Mouse (Mus musculus) heart, postnatal 0 days (tissue): ENCODE data around the gene Stard13. TPM values are rescaled to one million over a fixed set of nuclear protein-coding genes. Genes with fewer than 3 reads are reported as not detected.

ENCODE experiments used
- ATAC-seq: fragments of 200-750 bp; cut with Nextera tagmentation; 2 replicates; pipeline ENCODE4 v1.8.0; 2017; ENCODE audit warnings: low read depth, moderate number of reproducible peaks, moderate library complexity; ENCODE audit not compliant: insufficient read depth
- DNase-seq: peaks from one replicate; pipeline ENCODE4 v3.0.0-alpha.2; 2016; ENCODE audit warnings: low spot score
- H3K27ac ChIP-seq: fragments of 300-500 bp; sonication (generic); 2 replicates; pipeline ENCODE4 v1.5.1; 2014; ENCODE audit warnings: low read depth, mild to moderate bottlenecking
- H3K27me3 ChIP-seq: fragments of 300-500 bp; sonication (generic); 2 replicates; pipeline ENCODE4 v1.6.1; 2014; ENCODE audit warnings: low read length, mixed read lengths; ENCODE audit not compliant: control insufficient read depth, insufficient read depth
- H3K36me3 ChIP-seq: fragments of 300-500 bp; sonication (generic); replicated peaks from 2 replicates; pipeline ENCODE4 v1.6.1; 2014; ENCODE audit warnings: low read length, mixed read lengths; ENCODE audit not compliant: control insufficient read depth, insufficient read depth
- H3K4me1 ChIP-seq: fragments of 300-500 bp; sonication (generic); 2 replicates; pipeline ENCODE4 v1.6.1; 2014; ENCODE audit warnings: antibody characterized with exemption; ENCODE audit not compliant: control insufficient read depth, insufficient read depth
- H3K4me2 ChIP-seq: fragments of 300-500 bp; sonication (generic); 2 replicates; pipeline ENCODE4 v1.6.1; 2014; ENCODE audit warnings: low read depth, mild to moderate bottlenecking, low read length, moderate library complexity
- H3K4me3 ChIP-seq: fragments of 300-500 bp; sonication (generic); 2 replicates; pipeline ENCODE4 v1.5.1; 2014; ENCODE audit warnings: low read depth, low read length
- H3K9ac ChIP-seq: fragments of 300-500 bp; sonication (generic); replicated peaks from 2 replicates; pipeline ENCODE4 v1.6.1; 2014; ENCODE audit warnings: low read depth, low read length, mixed read lengths
- H3K9me3 ChIP-seq: fragments of 300-500 bp; sonication (generic); replicated peaks from 2 replicates; pipeline ENCODE4 v1.6.1; 2016; ENCODE audit warnings: low read length; ENCODE audit not compliant: control insufficient read depth
- CTCF ChIP-seq: IDR thresholded peaks from 2 replicates; pipeline ENCODE4 v1.5.1; 2016; ENCODE audit warnings: antibody characterized with exemption, control low read depth, low read depth
- EP300 ChIP-seq: IDR thresholded peaks from 2 replicates; pipeline ENCODE4 v1.6.1; 2016; ENCODE audit warnings: antibody characterized with exemption, low read depth
- WGBS: fragments of 180-500 bp; shearing (Covaris S2); extraction: QIAGEN DNeasy Blood & Tissue Kit; methylation state at CpG from one replicate; pipeline ENCODE4 v1.1.7; 2014; 5-methylcytosine and 5-hydroxymethylcytosine counted together
- polyA plus RNA-seq: library from polyadenylated mRNA; unstranded; fragments of >200 nt; fragmentation: Nextera tagmentation; extraction: Ambion mirVana; gene quantifications from 2 replicates; pipeline ENCODE4 v1.2.1, GENCODE M21; 2015
- total RNA-seq: library from RNA; depleted of rRNA; stranded (reverse); fragments of >200 nt; gene quantifications from 2 replicates; pipeline ENCODE4 v1.2.3, GENCODE M21; 2014; ENCODE audit warnings: low replicate concordance

Gene Stard13
- total and polyA plus RNA-seq, 2 experiments from 2014 or later, result 3.3 to 10.6 TPM

DNA sequence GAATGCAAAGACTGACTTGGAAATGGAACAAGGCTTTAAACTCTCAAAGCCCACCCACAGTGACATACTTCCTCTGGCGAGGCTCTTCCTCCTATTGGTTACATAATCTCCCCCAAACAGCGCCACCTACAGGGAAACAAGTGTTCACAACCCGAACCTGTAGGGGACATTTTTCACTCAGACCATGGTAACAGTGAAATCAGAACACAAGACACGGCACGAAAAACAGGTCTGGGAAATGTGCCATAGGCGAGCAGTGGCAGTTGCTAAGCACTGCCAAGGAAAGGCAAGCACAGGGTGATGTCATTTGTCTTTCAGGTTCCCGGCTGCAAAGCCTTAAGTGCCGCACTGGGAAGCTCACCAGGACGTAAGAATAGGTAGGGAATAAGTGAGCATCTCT is 82.1 kb downstream of the Stard13 start:
- no peak overlapping the region for H3K4me3 ChIP-seq

DNA sequence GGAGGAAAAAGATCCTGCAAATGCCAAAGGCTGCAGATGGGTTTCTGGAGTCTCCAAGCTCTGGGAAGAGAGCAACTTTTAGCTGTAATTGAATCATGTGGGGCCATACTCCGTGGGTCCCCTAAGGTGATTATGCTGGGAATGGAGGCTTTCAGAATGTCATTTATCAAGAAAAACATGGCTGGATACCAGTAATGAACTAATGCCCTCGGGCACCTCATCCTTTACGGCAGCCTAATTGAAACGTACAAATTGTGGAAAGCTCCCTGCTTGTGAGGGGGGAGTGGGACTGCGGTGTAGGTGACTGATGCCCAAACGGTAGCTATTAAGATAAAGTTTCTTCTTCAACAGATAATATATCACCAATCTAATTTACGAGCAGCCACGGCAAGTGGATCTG is 84.1 kb downstream of the Stard13 start:
- Histone ChIP-seq H3K27ac (no peak overlapping the region), H3K4me2 (no peak overlapping the region), H3K36me3 (no peaks in the 10 kb centered on the region), H3K4me3 (no peak overlapping the region), H3K9me3 (no peaks in the 10 kb centered on the region), H3K4me1 (peaks cover under 1% of the 10 kb centered on the region; the same call in 1 of the 2 replicates), H3K9ac (no peak overlapping the region), H3K27me3 (no peaks in the 10 kb centered on the region)
- no peak for ATAC-seq
- no peak for DNase-seq
- 57% methylated on average over 8 of the region's 8 CpGs for WGBS
- TF ChIP-seq CTCF, result no peak
- no peak for TF ChIP-seq EP300

More for the DNA sequence above, 82.1 kb downstream of the Stard13 start:
- Histone ChIP-seq H3K27me3 (no peaks in the 10 kb centered on the region), H3K9ac (no peak overlapping the region), H3K27ac (no peak overlapping the region), H3K36me3 (no peaks in the 10 kb centered on the region), H3K4me1 (peaks cover 21% of the 10 kb centered on the region), H3K9me3 (no peaks in the 10 kb centered on the region), H3K4me2 (no peak overlapping the region)
- ATAC-seq (no peak), DNase-seq (no peak)
- WGBS, result 75% methylated on average over 9 of the region's 9 CpGs
- no peak for TF ChIP-seq EP300

DNA sequence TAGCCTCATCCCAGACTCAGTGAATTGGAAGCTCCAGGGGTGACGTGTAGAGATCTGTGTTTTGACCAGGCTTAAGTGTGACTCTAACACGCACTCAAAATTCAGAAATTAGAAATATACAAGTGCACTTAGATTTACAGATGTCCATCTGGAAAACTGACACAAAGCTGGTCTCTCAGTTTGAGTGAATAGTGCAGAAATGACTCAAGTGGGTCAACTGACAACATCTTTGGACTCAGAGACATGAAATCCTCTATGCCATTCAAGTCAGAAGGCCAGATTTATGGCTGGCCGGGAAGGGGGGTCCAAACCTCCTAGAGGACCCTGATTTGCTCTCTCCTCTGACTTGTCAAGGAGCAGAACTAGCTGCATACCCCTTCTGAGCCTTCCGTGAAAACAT is 85.6 kb downstream of the Stard13 start:
- H3K27me3 ChIP-seq, result no peaks in the 10 kb centered on the region
- ATAC-seq (no peak), DNase-seq (no peak)
- H3K4me1 ChIP-seq, result 0 out of 2 replicates have a peak, but pooled peaks cover 7% of the 10 kb centered on the region
- H3K4me3 ChIP-seq, result no peak overlapping the region
- no peaks in the 10 kb centered on the region for H3K9me3 ChIP-seq
- no peak overlapping the region for H3K9ac ChIP-seq
- no peak overlapping the region for H3K27ac ChIP-seq
- 88% methylated on average over 4 of the region's 4 CpGs for WGBS
- no peak overlapping the region for H3K4me2 ChIP-seq
- TF ChIP-seq CTCF, result no peak
- TF ChIP-seq EP300, result no peak
- H3K36me3 ChIP-seq, result no peaks in the 10 kb centered on the region

DNA sequence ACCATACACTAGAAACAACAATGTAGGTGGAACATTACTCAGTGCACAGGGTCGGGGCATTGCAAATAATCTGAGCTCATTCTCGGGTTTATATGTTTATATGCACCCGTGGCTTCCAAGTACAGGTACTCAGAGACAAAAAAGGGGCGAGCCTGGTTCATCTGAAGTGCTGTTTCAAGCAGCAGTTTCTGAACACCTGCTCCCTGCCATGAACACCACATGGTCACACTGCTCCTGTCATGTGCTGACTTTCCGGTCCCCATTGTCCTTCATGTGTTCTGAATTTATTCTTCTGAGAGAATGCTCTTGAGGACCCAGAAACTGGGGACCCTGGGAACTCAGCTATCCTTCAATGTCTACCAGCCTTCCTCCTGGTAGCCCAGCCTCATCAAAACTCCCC is 87.8 kb downstream of the Stard13 start:
- TF ChIP-seq CTCF (no peak), EP300 (no peak)
- no peak overlapping the region for H3K9ac ChIP-seq
- no peaks in the 10 kb centered on the region for H3K36me3 ChIP-seq
- H3K4me3 ChIP-seq, result no peak overlapping the region
- no peak overlapping the region for H3K27ac ChIP-seq
- no peak overlapping the region for H3K4me2 ChIP-seq
- DNase-seq (no peak), ATAC-seq (no peak)
- 0 out of 2 replicates have a peak, but pooled peaks cover 13% of the 10 kb centered on the region for H3K4me1 ChIP-seq
- no peaks in the 10 kb centered on the region for H3K27me3 ChIP-seq
- WGBS, result 71% methylated on average over 5 of the region's 5 CpGs
- no peaks in the 10 kb centered on the region for H3K9me3 ChIP-seq

DNA sequence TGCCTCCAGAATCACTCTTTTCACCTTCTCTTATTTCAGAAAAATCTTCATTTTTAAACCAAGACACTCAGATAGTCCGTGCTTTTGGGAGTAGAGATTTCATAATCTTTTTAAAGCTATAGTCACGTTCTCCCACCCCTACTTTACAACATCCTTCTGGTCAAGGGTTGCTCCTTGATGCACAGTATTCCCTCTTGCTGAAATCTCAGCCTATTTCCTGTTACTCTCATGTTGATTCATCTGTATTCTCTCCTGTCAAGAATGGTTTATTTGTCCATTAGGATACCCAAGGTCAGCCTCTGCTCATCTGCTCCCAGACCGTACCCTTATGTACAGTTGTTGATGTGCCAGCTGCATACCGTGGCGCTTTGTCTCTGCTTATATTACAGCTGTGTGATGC is 89.7 kb downstream of the Stard13 start:
- H3K4me2 ChIP-seq, result no peak overlapping the region
- TF ChIP-seq EP300, result no peak
- no peak for TF ChIP-seq CTCF
- H3K4me1 ChIP-seq, result 0 out of 2 replicates have a peak, but pooled peaks cover 13% of the 10 kb centered on the region
- H3K27ac ChIP-seq, result no peak overlapping the region
- H3K9ac ChIP-seq, result no peak overlapping the region
- H3K4me3 ChIP-seq, result no peak overlapping the region
- no peak for ATAC-seq
- H3K27me3 ChIP-seq, result no peaks in the 10 kb centered on the region
- no peaks in the 10 kb centered on the region for H3K9me3 ChIP-seq
- no peaks in the 10 kb centered on the region for H3K36me3 ChIP-seq
- WGBS, result 82% methylated on average over 5 of the region's 5 CpGs
- DNase-seq, result no peak
